In the genomic region with DNA sequence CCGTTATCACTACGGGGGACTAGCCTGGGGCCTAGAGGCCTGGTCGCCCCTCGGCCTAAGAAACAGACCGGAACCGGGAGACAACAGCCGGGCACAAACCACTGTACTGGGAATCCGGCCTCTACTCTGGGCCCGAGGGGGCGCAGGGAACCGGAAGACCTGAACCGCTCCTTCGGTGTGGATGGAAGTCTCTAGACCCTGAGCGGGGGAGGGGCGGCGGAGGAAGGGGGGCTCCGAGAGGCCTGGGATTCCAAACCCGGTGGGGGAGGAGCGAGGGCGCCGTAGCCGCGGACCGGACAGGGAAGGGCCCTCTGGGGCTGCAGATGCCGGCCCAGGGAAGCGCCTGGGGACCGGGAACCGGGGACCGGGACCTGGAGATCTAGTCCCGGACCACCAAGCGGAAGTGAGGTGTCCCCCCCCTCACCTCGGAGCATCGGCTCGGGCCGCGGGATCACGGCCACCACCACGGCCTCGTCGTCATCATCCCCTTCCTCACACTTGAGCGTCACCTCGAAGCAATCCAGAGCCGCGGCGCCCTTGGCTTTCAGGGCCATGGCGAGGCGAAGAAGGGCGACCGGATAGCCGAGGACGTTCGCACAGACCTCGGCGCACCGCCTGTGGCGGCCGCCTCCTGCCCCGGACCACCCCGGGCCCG, we compare ENCODE assay signal across 8 mouse cellular contexts. TPM values are rescaled to one million over a fixed set of nuclear protein-coding genes. Genes with fewer than 3 reads are reported as not detected.
DNase-seq lines count a peak whose midpoint lies in the region; ATAC-seq and TF ChIP-seq lines count a peak whose summit lies in the region.

No protein-coding gene starts in this region.

- WGBS in forebrain, embryonic 12.5 days = 1% methylated on average over 52 of the region's 60 CpGs
- under 1% methylated on average over 41 of the region's 60 CpGs for WGBS in heart, postnatal 0 days
- 1% methylated on average over 59 of the region's 60 CpGs for WGBS in neural tube, embryonic 14.5 days
- 1% methylated on average over 57 of the region's 60 CpGs for WGBS in thymus, adult 2 months

- H3K27me3 ChIP-seq in E14TG2a.4 (ENCODE audit: insufficient read depth, low read length) = no peaks in the 10 kb centered on the region
- no peaks in the 10 kb centered on the region for H3K27me3 ChIP-seq in forebrain, embryonic 12.5 days
- no peaks in the 10 kb centered on the region for H3K27me3 ChIP-seq in heart, postnatal 0 days (ENCODE audit: control insufficient read depth, insufficient read depth, low read length)
- H3K27me3 ChIP-seq in neural tube, embryonic 14.5 days (ENCODE audit: control insufficient read depth, insufficient read depth, low read length) = no peaks in the 10 kb centered on the region
- H3K27me3 ChIP-seq in thymus, adult 2 months (ENCODE audit: control insufficient read depth, insufficient read depth, low read length) = no peaks in the 10 kb centered on the region

- peak overlapping the region; percentile 80 for H3K4me2 ChIP-seq in forebrain, embryonic 12.5 days
- peak overlapping the region; percentile 79 for H3K4me2 ChIP-seq in heart, postnatal 0 days (ENCODE audit: low read depth, low read length)
- peak overlapping the region; percentile 53 for H3K4me2 ChIP-seq in neural tube, embryonic 14.5 days (ENCODE audit: low read depth, low read length)

- DNase-seq in c-Kit-positive CD71-positive TER-119-positive erythroid progenitor cells, embryonic 14.5 days (ENCODE audit: low spot score) = peak; percentile 27
- peak; percentile 48 for DNase-seq in heart, postnatal 0 days (ENCODE audit: low spot score)
- DNase-seq in kidney, postnatal 36 days = peak; percentile 60 to 79
- DNase-seq in lung, adult 18-20 months = peak; percentile 58 to 69
- peak; percentile 78 for DNase-seq in thymus, adult 2 months

- peak overlapping the region; percentile 92 for H3K9ac ChIP-seq in forebrain, embryonic 12.5 days
- peak overlapping the region; percentile 94 for H3K9ac ChIP-seq in heart, postnatal 0 days (replicated peaks; ENCODE audit: low read depth, low read length)
- H3K9ac ChIP-seq in neural tube, embryonic 14.5 days (replicated peaks; ENCODE audit: low read depth, low read length) = peak overlapping the region; percentile 79

- no peaks in the 10 kb centered on the region for H3K9me3 ChIP-seq in E14TG2a.4 (ENCODE audit: low read length)
- no peaks in the 10 kb centered on the region for H3K9me3 ChIP-seq in forebrain, embryonic 12.5 days
- H3K9me3 ChIP-seq in heart, postnatal 0 days (replicated peaks; ENCODE audit: control insufficient read depth, low read length) = peaks cover 8% of the 10 kb centered on the region; the same call in 1 of the 2 replicates
- no peaks in the 10 kb centered on the region for H3K9me3 ChIP-seq in neural tube, embryonic 14.5 days (ENCODE audit: control insufficient read depth, low read length)

- peaks cover 20% of the 10 kb centered on the region for H3K36me3 ChIP-seq in E14TG2a.4 (ENCODE audit: insufficient read depth, low read length)
- peaks cover 11% of the 10 kb centered on the region for H3K36me3 ChIP-seq in forebrain, embryonic 12.5 days (replicated peaks)
- no peaks in the 10 kb centered on the region for H3K36me3 ChIP-seq in heart, postnatal 0 days (replicated peaks; ENCODE audit: control insufficient read depth, insufficient read depth, low read length)
- no peaks in the 10 kb centered on the region for H3K36me3 ChIP-seq in neural tube, embryonic 14.5 days (ENCODE audit: control insufficient read depth, insufficient read depth, low read length)
- no peaks in the 10 kb centered on the region for H3K36me3 ChIP-seq in thymus, adult 2 months (ENCODE audit: control insufficient read depth, insufficient read depth, low read length)

- H3K4me1 ChIP-seq in E14TG2a.4 (replicated peaks; ENCODE audit: low read depth, low read length) = peaks cover 85% of the 10 kb centered on the region
- peaks cover 46% of the 10 kb centered on the region for H3K4me1 ChIP-seq in forebrain, embryonic 12.5 days
- peaks cover 14% of the 10 kb centered on the region for H3K4me1 ChIP-seq in heart, postnatal 0 days (ENCODE audit: control insufficient read depth, insufficient read depth)
- H3K4me1 ChIP-seq in neural tube, embryonic 14.5 days (ENCODE audit: control insufficient read depth, insufficient read depth, low read length) = peaks cover 13% of the 10 kb centered on the region
- peaks cover 7% of the 10 kb centered on the region for H3K4me1 ChIP-seq in thymus, adult 2 months (replicated peaks; ENCODE audit: control insufficient read depth, insufficient read depth, low read length)

- peak; percentile 54 for ATAC-seq in forebrain, embryonic 12.5 days (ENCODE audit: low FRiP score)
- ATAC-seq in heart, postnatal 0 days (ENCODE audit: insufficient read depth, low read depth) = peak; percentile 65
- ATAC-seq in neural tube, embryonic 14.5 days (ENCODE audit: low read depth) = peak; percentile 38

- H3K4me3 ChIP-seq in E14TG2a.4 (replicated peaks; ENCODE audit: low read length) = peak overlapping the region; percentile 93
- H3K4me3 ChIP-seq in forebrain, embryonic 12.5 days (replicated peaks) = peak overlapping the region; percentile 88
- peak overlapping the region; percentile 87 for H3K4me3 ChIP-seq in heart, postnatal 0 days (ENCODE audit: low read depth, low read length)
- H3K4me3 ChIP-seq in neural tube, embryonic 14.5 days (ENCODE audit: low read depth, low read length) = peak overlapping the region; percentile 77
- peak overlapping the region; percentile 86 for H3K4me3 ChIP-seq in thymus, adult 2 months (ENCODE audit: control insufficient read depth, insufficient read depth, low read length)

- no peak for TF ChIP-seq POLR2A in thymus, adult 2 months (IDR thresholded peaks at IDR 0.05; ENCODE audit: control insufficient read depth, extremely low read depth, insufficient read depth, low read length, poor library complexity)

- no peak for TF ChIP-seq EP300 in heart, postnatal 0 days (IDR thresholded peaks at IDR 0.05; ENCODE audit: low read depth)

- H3K27ac ChIP-seq in forebrain, embryonic 12.5 days = peak overlapping the region; percentile 97
- H3K27ac ChIP-seq in heart, postnatal 0 days (ENCODE audit: low read depth) = peak overlapping the region; percentile 87
- peak overlapping the region; percentile 91 for H3K27ac ChIP-seq in neural tube, embryonic 14.5 days (ENCODE audit: low read depth, low read length)
- H3K27ac ChIP-seq in thymus, adult 2 months (ENCODE audit: control insufficient read depth, insufficient read depth, low read length) = 0 out of 2 replicates have a peak overlapping the region, but pooled peaks have one; percentile 5

- TF ChIP-seq CTCF in E14TG2a.4 (conservative IDR thresholded peaks at IDR 0.05; ENCODE audit: low read length) = no peak
- TF ChIP-seq CTCF in heart, postnatal 0 days (IDR thresholded peaks at IDR 0.05; ENCODE audit: low read depth) = no peak
- no peak for TF ChIP-seq CTCF in thymus, adult 2 months (IDR thresholded peaks at IDR 0.05; ENCODE audit: borderline replicate concordance, control insufficient read depth, extremely low read depth, insufficient read depth, low read length, poor library complexity)

RNA-seq across cellular contexts. Expression of gene Spindoc, which starts 0.4 kb away (rescaled TPM):
- 41.9 and 42.4 TPM in 2 replicates for polyA plus RNA-seq in forebrain, embryonic 12.5 days (2016; fragmentation: Nextera tagmentation; extraction: Ambion mirVana)
- 22.0 and 38.7 TPM in 2 replicates for total RNA-seq in heart, postnatal 0 days (2014; rRNA removed; ENCODE audit: low replicate concordance)
- 11.7 and 13.7 TPM in 2 replicates for polyA plus RNA-seq in heart, postnatal 0 days (2015; fragmentation: Nextera tagmentation; extraction: Ambion mirVana)
- 15.8 and 22.6 TPM in 2 replicates for polyA plus RNA-seq in neural tube, embryonic 14.5 days (2014; fragmentation: Nextera tagmentation; extraction: Ambion mirVana)
- polyA plus RNA-seq in thymus, adult 2 months (2012; rRNA removed) = 48.9 and 61.9 TPM in 2 replicates

RNA-seq across cellular contexts. Expression of gene 2700081O15Rik, which starts 35.0 kb away (rescaled TPM):
- 16.3 and 18.6 TPM in 2 replicates for polyA plus RNA-seq in forebrain, embryonic 12.5 days (2016; fragmentation: Nextera tagmentation; extraction: Ambion mirVana)
- 29.6 and 44.0 TPM in 2 replicates for total RNA-seq in heart, postnatal 0 days (2014; rRNA removed; ENCODE audit: low replicate concordance)
- 2.1 and 2.3 TPM in 2 replicates for polyA plus RNA-seq in heart, postnatal 0 days (2015; fragmentation: Nextera tagmentation; extraction: Ambion mirVana)
- polyA plus RNA-seq in neural tube, embryonic 14.5 days (2014; fragmentation: Nextera tagmentation; extraction: Ambion mirVana) = 17.0 and 17.2 TPM in 2 replicates
- polyA plus RNA-seq in thymus, adult 2 months (2012; rRNA removed) = 68.3 and 80.8 TPM in 2 replicates

RNA-seq across cellular contexts. Expression of gene Mark2, which starts 40.7 kb away (rescaled TPM):
- polyA plus RNA-seq in forebrain, embryonic 12.5 days (2016; fragmentation: Nextera tagmentation; extraction: Ambion mirVana) = 47.6 and 53.5 TPM in 2 replicates
- 33.6 and 35.2 TPM in 2 replicates for total RNA-seq in heart, postnatal 0 days (2014; rRNA removed; ENCODE audit: low replicate concordance)
- 17.8 and 19.3 TPM in 2 replicates for polyA plus RNA-seq in heart, postnatal 0 days (2015; fragmentation: Nextera tagmentation; extraction: Ambion mirVana)
- 44.3 and 62.7 TPM in 2 replicates for polyA plus RNA-seq in neural tube, embryonic 14.5 days (2014; fragmentation: Nextera tagmentation; extraction: Ambion mirVana)
- 189 and 212 TPM in 2 replicates for polyA plus RNA-seq in thymus, adult 2 months (2012; rRNA removed)

Comparison
In these comparisons a context has a peak if more than half of its experiments do, and no peak if none do; other contexts are left out.
1. Peak in every context shown above with its lines: DNase-seq, ATAC-seq, H3K4me3 ChIP-seq and H3K27ac ChIP-seq.
2. DNase-seq: peak in every context shown above with its lines; median percentile 78 in thymus, adult 2 months; 70 in kidney, postnatal 36 days; 64 in lung, adult 18-20 months; 48 in heart, postnatal 0 days; 27 in c-Kit-positive CD71-positive TER-119-positive erythroid progenitor cells, embryonic 14.5 days.
3. H3K27ac ChIP-seq: peak in every context shown above with its lines; median percentile 97 in forebrain, embryonic 12.5 days; 91 in neural tube, embryonic 14.5 days; 87 in heart, postnatal 0 days; 5 in thymus, adult 2 months.